Mouse (Mus musculus): ENCODE measurements around the gene Magi1.

Gene Magi1

GRCm38 (mm10) chr6:94155996-94156395, 127.7 kb downstream of the Magi1 start:
- no peak for DNase-seq

DNA sequence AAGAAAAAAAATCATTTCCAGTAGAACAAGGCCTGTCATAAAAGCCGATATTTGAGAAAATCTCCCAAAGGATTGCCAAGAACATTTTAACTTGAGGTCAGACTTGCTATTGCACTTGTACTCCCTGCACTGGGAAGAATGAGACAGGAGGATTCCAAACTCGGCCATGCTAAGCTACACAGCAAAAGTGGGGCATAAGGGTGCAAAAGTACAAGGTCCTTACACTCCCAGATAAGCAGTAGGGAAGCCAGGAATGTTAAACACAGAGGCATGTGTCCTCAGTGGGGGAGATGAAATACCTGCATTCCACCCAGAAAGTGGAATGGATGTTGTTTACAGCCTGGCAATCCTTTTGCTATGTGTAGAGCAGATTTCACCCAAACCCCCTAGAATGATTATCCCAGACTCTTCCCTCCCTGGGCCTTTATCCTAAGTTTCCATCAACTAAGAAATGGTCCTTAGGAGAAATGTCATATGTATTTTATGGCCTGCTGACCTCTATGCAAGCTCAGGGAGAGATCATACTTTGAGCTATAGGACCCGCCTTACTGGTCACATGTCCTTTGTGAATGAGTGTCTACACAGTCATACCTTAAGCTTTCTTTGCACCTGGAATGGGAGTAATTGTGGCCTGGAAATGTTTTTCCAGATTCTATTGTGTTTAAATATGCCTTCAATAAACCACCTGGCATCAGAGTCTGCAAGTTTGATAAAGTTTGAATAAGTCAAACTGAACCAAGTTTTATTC, 128.7 kb downstream of the Magi1 start:
- DNase-seq: no peak

- no peak for DNase-seq
These were observed 130.8 kb downstream of the Magi1 start for GRCm38 (mm10) chr6:94152881-94153280.

GRCm38 (mm10) chr6:94150876-94151275, 132.8 kb downstream of the Magi1 start:
- DNase-seq: no peak

DNA sequence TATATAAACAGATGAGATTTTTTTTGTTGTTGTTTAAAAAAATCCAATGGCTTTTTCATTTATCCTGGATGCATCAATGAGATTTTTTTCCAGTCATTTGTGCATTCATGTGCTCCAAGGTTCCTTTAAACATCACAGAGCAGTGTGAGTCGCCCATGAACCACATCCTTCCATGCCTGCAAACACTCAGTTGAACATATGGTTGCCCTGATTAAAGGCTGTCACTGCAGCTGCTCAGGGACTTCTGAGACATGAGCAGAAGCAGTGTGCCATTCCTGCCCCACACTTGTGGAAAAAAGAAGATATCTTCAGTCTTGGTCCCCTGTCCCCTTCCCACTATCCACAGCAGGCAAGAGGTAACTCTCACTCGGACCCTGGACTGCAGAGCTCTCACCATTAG, 133.9 kb downstream of the Magi1 start:
- DNase-seq: no peak

GRCm38 (mm10) chr6:94146206-94146493, 137.6 kb downstream of the Magi1 start:
- DNase-seq: no peak

GRCm38 (mm10) chr6:94145430-94146205, 138.1 kb downstream of the Magi1 start:
- DNase-seq: no peak

DNA sequence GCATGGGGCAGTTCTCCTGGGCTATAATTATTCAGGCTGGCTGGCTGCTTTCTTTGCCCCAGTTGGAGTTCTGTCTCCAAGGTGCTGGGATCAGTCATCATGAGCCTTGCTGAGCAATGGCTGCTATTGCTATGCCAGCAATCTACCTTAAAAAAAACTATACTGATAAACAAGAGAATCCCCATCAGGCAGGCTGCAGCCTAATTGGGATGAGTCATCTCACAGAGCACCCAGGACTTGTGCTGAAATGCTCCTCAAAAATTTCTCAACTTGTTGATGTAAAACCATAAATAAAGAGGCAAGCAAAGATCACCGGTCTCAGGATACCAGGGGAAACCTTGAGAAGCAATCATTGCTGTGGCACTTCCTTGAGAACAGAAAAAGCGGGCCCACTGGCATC, 141.2 kb downstream of the Magi1 start:
- DNase-seq: no peak

GRCm38 (mm10) chr6:94141496-94141895, 142.2 kb downstream of the Magi1 start:
- DNase-seq: no peak

DNA sequence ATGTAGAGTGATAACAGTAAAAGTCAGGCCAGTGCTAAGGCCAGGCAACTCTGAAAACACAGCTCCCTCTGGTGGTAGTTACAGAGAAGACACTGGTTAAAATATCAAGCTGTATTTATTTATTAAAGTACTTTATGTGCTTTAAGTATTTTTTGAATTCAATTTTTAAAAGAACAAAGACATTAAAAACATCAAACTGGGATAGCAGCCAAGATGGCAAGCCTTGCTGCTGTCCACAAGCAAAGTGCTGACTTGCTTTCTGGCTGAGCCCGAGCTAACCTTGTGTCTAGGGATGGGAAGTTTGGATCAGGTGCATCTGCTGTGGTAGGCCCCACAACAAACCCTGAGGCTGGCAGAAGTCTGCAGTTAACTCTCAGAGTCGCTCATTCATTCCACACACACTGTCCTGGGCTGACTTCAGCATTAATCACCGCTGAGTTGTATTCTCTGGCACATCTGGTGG, 143.7 kb downstream of the Magi1 start:
- DNase-seq: no peak

GRCm38 (mm10) chr6:94136693-94137092, 147.0 kb downstream of the Magi1 start:
- no peak for DNase-seq

- no peak for DNase-seq
These were observed 149.6 kb downstream of the Magi1 start for GRCm38 (mm10) chr6:94134159-94134558.

GRCm38 (mm10) chr6:94131999-94132398, 151.7 kb downstream of the Magi1 start:
- no peak for DNase-seq

GRCm38 (mm10) chr6:94130389-94130788, 153.3 kb downstream of the Magi1 start:
- DNase-seq: no peak

DNA sequence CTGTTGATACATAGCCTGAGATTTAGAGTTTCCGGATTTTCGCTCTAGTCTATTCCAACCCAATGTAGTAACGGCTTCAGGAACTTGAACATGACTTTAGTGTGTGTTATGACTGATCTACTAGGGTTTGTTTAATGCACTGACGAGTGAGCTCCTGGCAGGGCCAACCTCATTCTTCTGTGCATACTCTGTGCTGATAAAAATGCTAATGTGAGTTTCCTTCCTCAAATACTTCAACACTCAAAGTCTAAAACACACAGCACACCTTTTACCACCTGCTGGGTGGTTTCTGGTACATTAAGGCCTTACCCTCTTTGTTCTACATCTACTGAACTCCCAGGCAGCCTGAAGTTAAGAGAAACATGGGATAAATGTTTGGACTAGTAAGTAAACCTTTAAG, 157.0 kb downstream of the Magi1 start:
- DNase-seq: no peak

DNA sequence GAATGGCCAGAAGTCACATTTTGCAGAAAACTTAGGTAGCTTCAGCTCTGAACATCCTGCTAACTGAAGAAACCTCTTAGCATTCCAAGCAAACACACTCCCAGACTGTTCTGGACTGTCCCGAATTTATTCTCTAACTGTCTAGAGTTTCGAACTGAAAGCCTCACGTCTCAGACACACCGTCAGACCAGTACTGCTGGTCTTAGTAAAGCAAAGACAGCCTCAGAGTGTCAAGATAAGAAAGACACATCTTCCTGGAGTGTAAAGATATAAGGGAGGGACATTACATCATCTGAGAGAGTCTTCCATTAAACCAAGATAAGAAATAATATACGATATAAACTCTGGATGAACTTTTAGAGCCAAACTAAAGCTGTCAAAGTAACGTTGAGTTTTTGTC, 158.6 kb downstream of the Magi1 start:
- DNase-seq: no peak

GRCm38 (mm10) chr6:94124279-94124678, 159.4 kb downstream of the Magi1 start:
- no peak for DNase-seq

- no peak for DNase-seq
These were observed 161.1 kb downstream of the Magi1 start for GRCm38 (mm10) chr6:94122566-94123150.

DNA sequence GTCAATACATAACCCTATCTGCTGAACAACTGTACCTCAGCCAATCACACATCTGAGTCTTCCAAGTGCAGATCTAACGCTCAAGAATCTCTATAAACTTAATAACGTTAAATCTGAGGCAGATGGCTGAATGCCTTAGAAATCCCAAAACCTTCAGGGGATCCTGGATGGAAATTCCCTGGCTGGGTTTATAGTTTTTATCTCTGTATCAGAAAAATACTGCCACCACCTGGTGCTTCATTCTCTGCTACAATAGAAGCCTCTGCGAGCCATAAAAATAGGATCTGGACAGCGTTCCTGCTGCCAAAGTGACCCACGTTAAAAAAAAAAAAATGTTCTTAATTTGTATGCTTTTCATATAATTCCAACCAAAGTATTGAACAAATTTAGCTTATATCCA, 162.2 kb downstream of the Magi1 start:
- DNase-seq: no peak

- DNase-seq: no peak
These were observed 167.0 kb downstream of the Magi1 start for GRCm38 (mm10) chr6:94116434-94117432.

DNA sequence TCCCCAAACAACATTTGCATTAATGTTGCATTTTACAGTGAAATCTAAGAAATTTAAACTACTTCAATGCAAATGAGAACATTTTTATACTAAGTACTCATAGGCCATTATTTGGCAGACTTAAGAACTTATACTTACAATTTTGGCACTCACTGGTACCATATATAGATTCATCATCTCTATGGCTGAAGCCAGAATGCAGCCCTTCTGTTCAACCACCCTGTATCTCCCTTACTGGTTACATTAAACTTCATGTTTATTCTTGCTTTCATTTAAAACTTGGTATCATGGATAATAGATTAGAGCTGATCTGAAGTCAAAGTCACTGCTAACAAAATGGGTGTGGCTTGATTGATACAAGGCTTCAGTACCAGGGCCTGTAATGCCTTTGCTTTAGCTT, 171.9 kb downstream of the Magi1 start:
- DNase-seq: no peak

DNA sequence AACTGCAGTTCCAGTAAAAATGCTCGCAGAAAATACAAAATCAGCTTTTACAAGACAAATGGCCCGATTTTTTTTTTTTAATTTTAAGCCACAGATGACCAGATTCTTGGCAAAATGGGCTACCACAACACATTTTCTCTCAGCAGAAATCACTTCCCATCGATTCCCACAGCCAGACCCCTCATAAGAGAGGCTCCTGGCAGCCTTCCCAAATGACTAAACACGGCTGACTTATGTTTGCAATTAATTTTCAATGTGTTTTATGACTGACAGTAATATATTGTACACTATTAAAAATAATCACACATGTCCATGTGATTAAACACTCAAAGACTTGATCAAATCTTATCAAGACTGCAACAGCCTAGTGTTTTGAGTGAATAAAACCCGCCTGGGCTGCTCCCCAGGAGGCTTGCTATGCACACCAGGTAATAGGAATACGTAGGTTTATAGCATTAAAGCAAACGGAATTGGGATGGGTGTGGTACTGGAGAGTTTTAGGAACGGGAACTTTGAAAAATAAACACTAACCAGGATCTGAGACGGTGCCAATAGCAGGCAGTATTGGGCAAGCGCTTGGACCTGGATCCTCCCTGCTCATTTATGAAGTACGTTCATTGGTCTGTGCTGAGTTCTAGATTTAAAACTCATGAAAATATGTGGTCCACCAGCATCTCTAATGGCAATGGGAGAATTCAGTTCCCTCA, 176.2 kb downstream of the Magi1 start:
- DNase-seq: no peak
